Mouse (Mus musculus) cerebellum, adult 2 months (tissue): ENCODE results near the gene Thsd7b. TPM values are rescaled to one million over a fixed set of nuclear protein-coding genes. Genes with fewer than 3 reads are reported as not detected.
A peak's percentile ranks its signal among the peaks of the same experiment; 100 is the strongest.
"Not testable (repeated sequence)": the region's sequence is repeated elsewhere in the genome, so short reads cannot be mapped to it uniquely, and the experiment has no call there.

Source experiments
- DNase-seq, 2 experiments: peaks; one replicate each; pipeline ENCODE4 v3.0.0; 2021
- H3K27ac ChIP-seq: fragments of 200-500 bp; 2 replicates; pipeline ENCODE4 v1.5.1; 2012; ENCODE audit warnings: low read length, control low read depth, inconsistent platforms; ENCODE audit not compliant: insufficient read depth
- H3K27me3 ChIP-seq: fragments of 200-500 bp; 2 replicates; pipeline ENCODE4 v1.6.1; 2012; ENCODE audit warnings: inconsistent platforms, mild to moderate bottlenecking, low read length, moderate library complexity; ENCODE audit not compliant: control insufficient read depth, insufficient read depth
- H3K4me1 ChIP-seq: fragments of 200-500 bp; 2 replicates; pipeline ENCODE4 v1.6.1; 2011; ENCODE audit warnings: low read length; ENCODE audit not compliant: control insufficient read depth, insufficient read depth
- H3K4me3 ChIP-seq: fragments of 200-500 bp; replicated peaks from 2 replicates; pipeline ENCODE3; 2011; ENCODE audit warnings: mild to moderate bottlenecking, low read depth, low read length, control low read depth; ENCODE audit not compliant: insufficient read depth
- CTCF ChIP-seq: fragments of 200-500 bp; IDR thresholded peaks from 2 replicates; pipeline ENCODE4 v1.5.1; 2011; ENCODE audit warnings: low read depth, mild to moderate bottlenecking, control low read depth, low read length, moderate library complexity, borderline replicate concordance; ENCODE audit not compliant: insufficient read depth
- POLR2A ChIP-seq: fragments of 200-500 bp; IDR thresholded peaks from 2 replicates; pipeline ENCODE4 v1.6.1; 2011; ENCODE audit warnings: low read length, control low read depth, borderline replicate concordance; ENCODE audit not compliant: insufficient read depth
- WGBS: fragments of 180-500 bp; shearing (Covaris S2); methylation state at CpG from one replicate; pipeline ENCODE4 v1.1.7; 2018; 5-methylcytosine and 5-hydroxymethylcytosine counted together
- polyA plus RNA-seq: library from polyadenylated mRNA; depleted of rRNA; stranded (reverse); fragments of >200 nt; gene quantifications from 2 replicates; pipeline ENCODE4 v1.2.3, GENCODE M21; 2012

The Thsd7b gene
- polyA plus RNA-seq, 1 experiment = 1.7 TPM

- no peak overlapping the region for H3K27ac ChIP-seq
- no peak overlapping the region for H3K4me3 ChIP-seq
- TF ChIP-seq CTCF (no peak), POLR2A (no peak)
- no peak for DNase-seq
- no peaks in the 10 kb centered on the region for H3K27me3 ChIP-seq
- H3K4me1 ChIP-seq = no peaks in the 10 kb centered on the region
These were observed 893.1 kb downstream of the Thsd7b start for GRCm38 (mm10) chr1:130166187-130166586.

GRCm38 (mm10) chr1:130167260-130167659 lies 894.2 kb downstream of the Thsd7b start:
- Histone ChIP-seq H3K4me1 (no peaks in the 10 kb centered on the region), H3K4me3 (no peak overlapping the region), H3K27me3 (no peaks in the 10 kb centered on the region), H3K27ac (no peak overlapping the region)
- no peak for DNase-seq
- 68% methylated on average over 2 of the region's 2 CpGs for WGBS
- TF ChIP-seq POLR2A (no peak), CTCF (no peak)

- no peak overlapping the region for H3K4me3 ChIP-seq
- WGBS = 40% methylated on average over 6 of the region's 6 CpGs
- DNase-seq = no peak
- no peaks in the 10 kb centered on the region for H3K27me3 ChIP-seq
- H3K4me1 ChIP-seq = no peaks in the 10 kb centered on the region
- H3K27ac ChIP-seq = no peak overlapping the region
- TF ChIP-seq CTCF (no peak), POLR2A (no peak)
These were observed 896.8 kb downstream of the Thsd7b start for GRCm38 (mm10) chr1:130169875-130170274.

GRCm38 (mm10) chr1:130170290-130170689 lies 897.2 kb downstream of the Thsd7b start:
- WGBS = 12% methylated on average over 1 of the region's 1 CpGs
- Histone ChIP-seq H3K27ac (no peak overlapping the region), H3K4me3 (no peak overlapping the region), H3K27me3 (no peaks in the 10 kb centered on the region), H3K4me1 (no peaks in the 10 kb centered on the region)
- TF ChIP-seq CTCF (no peak), POLR2A (no peak)
- no peak for DNase-seq

- WGBS = 89% methylated on average over 7 of the region's 7 CpGs
- not testable (repeated sequence) for H3K4me1 ChIP-seq, H3K27ac ChIP-seq, DNase-seq, H3K4me3 ChIP-seq, H3K27me3 ChIP-seq
These were observed 913.7 kb downstream of the Thsd7b start for GRCm38 (mm10) chr1:130186836-130187235.

GRCm38 (mm10) chr1:130192190-130193028 lies 919.3 kb downstream of the Thsd7b start:
- TF ChIP-seq POLR2A (no peak), CTCF (peak; percentile 66)
- no peaks in the 10 kb centered on the region for H3K27me3 ChIP-seq
- peak; percentile 10 to 21 for DNase-seq
- no peak overlapping the region for H3K27ac ChIP-seq
- 43% methylated on average over 6 of the region's 6 CpGs for WGBS
- no peak overlapping the region for H3K4me3 ChIP-seq
- no peaks in the 10 kb centered on the region for H3K4me1 ChIP-seq

- Histone ChIP-seq H3K27me3 (no peaks in the 10 kb centered on the region), H3K27ac (no peak overlapping the region), H3K4me1 (no peaks in the 10 kb centered on the region), H3K4me3 (no peak overlapping the region)
- 88% methylated on average over 3 of the region's 3 CpGs for WGBS
- TF ChIP-seq POLR2A (no peak), CTCF (no peak)
- no peak for DNase-seq
These were observed 944.3 kb downstream of the Thsd7b start for GRCm38 (mm10) chr1:130217404-130217803.

- H3K4me3 ChIP-seq = no peak overlapping the region
- WGBS = 93% methylated on average over 2 of the region's 2 CpGs
These were observed 949.8 kb downstream of the Thsd7b start for GRCm38 (mm10) chr1:130222904-130223303.

More at GRCm38 (mm10) chr1:130222904-130223303, 949.8 kb downstream of the Thsd7b start:
- no peak for TF ChIP-seq CTCF
- TF ChIP-seq POLR2A = no peak
- H3K4me1 ChIP-seq = no peaks in the 10 kb centered on the region
- DNase-seq = no peak
- H3K27me3 ChIP-seq = no peaks in the 10 kb centered on the region
- no peak overlapping the region for H3K27ac ChIP-seq
